Mouse (Mus musculus) B cell, adult 67 days (primary cell): ENCODE data around the gene Clcn2. TPM values are rescaled to one million over a fixed set of nuclear protein-coding genes. Genes with fewer than 3 reads are reported as not detected.

Source experiments
- total RNA-seq, 2 experiments: library from RNA; stranded (reverse); gene quantifications; 4 replicates each; pipeline ENCODE4 v1.2.4; 2023

Clcn2 gene
- 1 to 10 TPM; 3.5 to 3.9 TPM for total RNA-seq

GRCm38 (mm10) chr16:20717181-20717977 lies at the start of gene Clcn2, which contains the start of gene Polr2h:
Gene Clcn2 (minus strand): TSS chr16:20717746.
Gene Polr2h (plus strand): TSS chr16:20717665.

DNA sequence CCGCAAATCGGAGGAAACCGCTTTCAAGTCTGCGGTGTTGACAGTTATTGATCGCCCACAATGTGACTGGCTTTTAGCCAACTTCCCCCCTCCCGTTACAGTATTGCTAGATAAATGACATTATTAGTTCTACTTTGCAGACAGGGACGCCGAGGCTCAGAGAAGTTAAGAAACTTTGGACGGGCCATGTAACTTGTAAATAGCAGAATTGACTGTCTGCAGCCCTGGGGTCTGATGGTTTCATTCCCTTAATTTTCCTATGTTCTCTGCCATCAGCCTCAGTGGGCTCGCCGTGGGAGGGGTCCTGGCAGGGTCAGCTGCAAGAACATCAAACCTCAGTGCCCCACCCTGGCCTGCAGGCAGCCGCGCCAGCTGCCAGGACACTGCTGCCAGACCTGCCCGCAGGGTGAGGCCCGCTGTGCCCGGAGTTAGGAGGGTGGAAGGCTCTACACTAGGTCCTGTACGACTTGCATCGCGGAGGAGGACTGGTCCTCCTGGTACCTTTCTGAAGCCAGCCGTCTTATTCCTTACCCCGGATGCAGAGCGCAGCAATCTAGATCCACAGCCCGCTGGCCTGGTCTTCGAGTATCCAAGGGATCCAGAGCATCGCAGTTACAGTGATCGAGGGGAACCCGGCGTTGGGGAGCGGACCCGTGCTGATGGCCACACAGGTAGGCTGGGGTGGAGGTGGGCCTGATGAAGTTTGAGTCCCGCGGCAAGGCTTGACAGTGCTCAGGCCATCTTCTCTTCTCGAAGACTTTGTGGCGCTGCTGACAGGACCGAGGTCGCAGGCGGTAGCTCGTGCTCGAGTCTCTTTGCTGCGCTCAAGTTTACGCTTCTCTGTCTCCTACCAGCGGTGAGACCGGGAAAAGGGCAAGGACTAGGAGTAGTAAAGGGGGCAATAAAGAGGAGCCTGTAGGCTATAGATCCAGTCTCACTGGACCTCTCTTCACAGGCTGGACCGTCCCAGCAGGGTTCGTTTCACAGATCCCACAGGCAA lies 16.5 kb upstream of the Clcn2 start, which contains the start of gene Thpo:
TSS of gene Thpo (minus strand) at position 781 of the 1,000 bp plus-strand sequence.

DNA sequence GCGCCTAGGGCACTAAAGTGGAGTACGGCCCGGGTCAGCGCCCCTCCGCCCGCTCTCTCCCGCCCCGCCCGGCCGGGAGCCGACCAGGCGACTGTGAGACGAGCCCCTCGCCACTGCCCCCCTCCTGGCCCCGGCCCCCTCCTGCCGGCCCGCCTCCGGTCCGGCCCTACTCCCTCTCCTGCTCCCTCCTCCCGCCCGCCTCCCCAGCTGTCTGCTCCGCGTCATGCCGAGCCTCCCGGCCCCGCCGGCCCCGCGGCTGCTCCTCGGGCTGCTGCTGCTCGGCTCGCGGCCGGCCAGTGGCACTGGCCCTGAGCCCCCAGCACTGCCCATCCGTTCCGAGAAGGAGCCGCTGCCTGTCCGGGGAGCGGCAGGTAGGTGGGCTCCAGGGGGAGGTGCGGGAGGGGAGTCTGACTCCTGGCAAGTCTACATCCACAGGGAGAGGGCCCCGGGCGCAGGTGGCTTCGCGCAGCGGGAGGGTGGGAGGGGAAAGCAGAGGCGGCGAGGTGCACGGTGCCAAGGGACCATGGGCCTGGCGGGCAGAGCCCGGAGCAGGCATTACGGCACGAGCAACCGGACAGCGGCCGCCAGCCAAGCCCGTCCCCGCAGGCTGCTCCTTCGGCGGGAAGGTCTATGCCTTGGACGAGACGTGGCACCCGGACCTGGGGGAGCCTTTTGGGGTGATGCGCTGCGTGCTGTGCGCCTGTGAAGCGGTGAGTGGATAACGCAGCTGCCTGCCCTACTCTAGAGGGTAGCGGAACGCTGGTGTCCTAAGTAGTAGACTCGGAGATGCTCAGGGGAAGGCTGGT lies 15.6 kb upstream of the Clcn2 start, which contains the start of gene Chrd:
TSS of gene Chrd (plus strand) at position 203 of the 806 bp plus-strand sequence.

GRCm38 (mm10) chr16:20693111-20693701 lies 24.3 kb downstream of the Clcn2 start, which contains the start of gene Fam131a:
Gene Fam131a (plus strand): TSS chr16:20693241.

GRCm38 (mm10) chr16:20668013-20668412 lies 49.5 kb downstream of the Clcn2 start, which contains the start of gene Eif4g1:
Gene Eif4g1 (plus strand): TSS chr16:20668313.

Other genes with a start within 250 kb of the Clcn2 start
- 10 to 100 TPM; 45.2 to 48.4 TPM for gene Eif2b5, start 218.9 kb downstream of the Clcn2 start, total RNA-seq
- gene Dvl3, start 200.8 kb downstream of the Clcn2 start, total RNA-seq = 10 to 100 TPM; 44.6 to 48.6 TPM
- 100 to 1,000 TPM; 196 to 208 TPM for gene Ap2m1, start 182.3 kb downstream of the Clcn2 start, total RNA-seq
- 100 to 1,000 TPM; 121 to 127 TPM for gene Abcf3, start 169.2 kb downstream of the Clcn2 start, total RNA-seq
- gene Vwa5b2, start 128.3 kb downstream of the Clcn2 start, total RNA-seq = under 1 TPM in 1 of 2 experiments, not detected in 1; 0.27 TPM
- gene Eef1akmt4, start 106.2 kb downstream of the Clcn2 start, total RNA-seq = 1 to 10 TPM; 3.9 to 4.0 TPM
- gene Gm49333, start 106.1 kb downstream of the Clcn2 start, total RNA-seq = not detected
- 10 to 100 TPM; 10.9 to 13.9 TPM for gene Alg3, start 106.0 kb downstream of the Clcn2 start, total RNA-seq
- not detected for gene Camk2n2, start 96.5 kb downstream of the Clcn2 start, total RNA-seq
- gene Ece2, start 87.9 kb downstream of the Clcn2 start, total RNA-seq = not detected
- 100 to 1,000 TPM; 113 to 130 TPM for gene Psmd2, start 66.1 kb downstream of the Clcn2 start, total RNA-seq
- 100 to 1,000 TPM; 321 to 333 TPM for gene Eif4g1, start 49.4 kb downstream of the Clcn2 start, total RNA-seq
- gene Fam131a, start 24.5 kb downstream of the Clcn2 start, total RNA-seq = 1 to 10 TPM; 1.2 to 4.0 TPM
- 10 to 100 TPM; 12.8 to 16.9 TPM for gene Polr2h, start 81 bp downstream of the Clcn2 start, total RNA-seq
- not detected for gene Chrd, start 15.4 kb upstream of the Clcn2 start, total RNA-seq
- gene Thpo, start 16.8 kb upstream of the Clcn2 start, total RNA-seq = not detected